Mouse (Mus musculus) ovary, adult 18-20 months (tissue): ENCODE data around the gene Arpp21.

Source experiments
- DNase-seq: peaks from one replicate; pipeline ENCODE4 v3.0.0; 2022; ENCODE audit warnings: low spot score, mixed read lengths

Arpp21 gene

DNA sequence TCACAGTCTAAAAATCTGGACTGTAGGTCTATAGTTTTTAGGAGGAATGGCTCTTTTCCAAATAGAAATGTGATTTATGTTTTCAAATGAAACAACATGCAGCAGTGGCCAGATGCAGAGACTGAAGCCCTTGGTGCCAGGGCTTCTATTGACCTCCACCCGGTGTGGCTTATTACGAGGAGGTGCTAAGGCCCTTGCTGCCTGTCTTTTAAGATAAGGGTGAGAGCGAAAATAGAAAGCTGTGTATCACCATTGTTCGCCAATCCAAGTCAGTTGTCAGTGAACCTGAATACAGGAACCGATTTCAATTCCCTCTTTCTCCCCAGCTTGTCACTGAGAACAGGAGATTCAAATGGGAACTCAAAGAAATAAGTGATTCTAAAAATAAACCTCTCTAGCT, 57.3 kb downstream of the Arpp21 start:
- no peak for DNase-seq

DNA sequence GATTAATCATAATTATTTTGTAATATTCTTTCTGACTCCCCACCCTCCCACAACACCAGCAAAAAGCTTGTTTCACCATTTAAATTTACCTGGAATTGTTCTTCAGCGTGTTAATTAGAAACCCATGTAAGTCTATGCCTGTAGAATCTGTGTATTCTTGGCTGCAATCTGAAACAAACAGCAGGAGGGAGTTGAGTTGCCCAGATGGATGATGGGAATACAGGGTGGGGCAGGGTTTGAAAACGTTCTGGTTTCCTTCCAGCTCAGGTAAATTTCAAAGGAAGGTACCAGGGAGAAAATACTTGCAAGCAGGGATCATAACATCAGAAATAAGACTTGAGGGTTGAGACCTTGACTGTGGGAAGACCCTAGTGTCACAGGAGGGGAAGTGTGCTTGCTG, 58.2 kb downstream of the Arpp21 start:
- DNase-seq = no peak

GRCm38 (mm10) chr9:112176317-112176716, 59.4 kb downstream of the Arpp21 start:
- DNase-seq = no peak

DNA sequence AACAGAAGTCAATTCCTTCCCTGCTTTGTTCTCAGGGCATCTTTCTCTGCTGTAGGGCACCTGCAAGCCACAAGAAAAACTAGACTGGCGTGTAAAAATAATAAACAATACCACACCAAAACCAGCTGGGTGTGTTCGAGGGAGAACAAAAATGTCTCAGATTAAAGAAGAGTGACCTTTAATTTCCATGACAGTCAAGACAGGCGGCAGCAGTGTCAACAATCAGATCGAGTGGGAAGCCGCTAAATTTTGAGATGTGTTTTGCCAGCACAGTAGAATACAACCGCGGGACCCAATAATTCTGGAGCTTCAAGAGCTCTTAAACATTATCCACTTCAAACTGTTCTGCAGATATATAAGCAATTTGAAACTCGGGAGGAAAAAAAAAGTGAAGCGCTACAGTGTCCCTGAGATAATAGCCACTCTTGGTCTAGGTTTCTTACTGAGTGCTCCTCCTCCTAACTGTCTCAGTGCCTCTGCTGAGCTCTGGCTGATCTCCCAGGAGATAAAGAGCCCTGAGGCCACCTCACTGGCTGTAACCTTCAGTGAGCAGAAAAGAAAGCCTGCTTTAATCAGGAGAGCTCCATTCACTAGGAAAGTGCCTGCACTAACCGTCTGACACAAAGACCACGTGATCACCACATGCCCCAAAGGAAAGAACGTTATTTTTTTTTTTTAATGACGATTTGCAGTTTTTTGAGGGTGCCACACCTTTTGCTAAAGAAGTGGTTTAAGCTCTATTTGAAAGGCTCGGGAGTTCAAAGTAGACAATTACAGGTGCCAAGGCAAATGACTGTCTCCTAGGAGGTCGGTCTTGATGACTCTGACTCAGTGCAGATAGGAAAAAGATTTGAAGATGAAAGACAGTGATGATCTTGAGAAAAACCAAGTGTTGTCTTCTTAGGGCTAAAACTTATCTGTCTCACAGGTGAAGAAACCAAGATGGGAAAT, 61.1 kb downstream of the Arpp21 start:
- peak; percentile 38 for DNase-seq

DNA sequence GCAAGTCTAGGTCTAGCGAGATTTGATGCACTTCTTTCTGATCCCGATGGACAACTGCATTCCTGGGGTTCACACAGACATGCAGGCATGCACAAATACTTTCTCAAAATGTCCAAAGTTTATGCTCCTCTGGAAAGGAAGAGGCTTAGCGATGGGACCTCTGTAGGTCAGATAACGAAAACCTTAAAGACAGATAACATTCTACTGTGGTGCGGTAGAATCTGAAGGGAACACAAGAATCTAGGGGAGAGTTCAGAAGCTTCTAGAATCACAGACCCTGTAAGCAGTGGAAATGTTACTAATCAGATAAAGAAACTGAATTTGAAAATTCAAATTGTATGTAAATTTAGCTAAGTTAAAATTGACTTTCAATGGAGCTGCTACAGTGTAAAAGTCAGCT, 62.0 kb downstream of the Arpp21 start:
- no peak for DNase-seq

DNA sequence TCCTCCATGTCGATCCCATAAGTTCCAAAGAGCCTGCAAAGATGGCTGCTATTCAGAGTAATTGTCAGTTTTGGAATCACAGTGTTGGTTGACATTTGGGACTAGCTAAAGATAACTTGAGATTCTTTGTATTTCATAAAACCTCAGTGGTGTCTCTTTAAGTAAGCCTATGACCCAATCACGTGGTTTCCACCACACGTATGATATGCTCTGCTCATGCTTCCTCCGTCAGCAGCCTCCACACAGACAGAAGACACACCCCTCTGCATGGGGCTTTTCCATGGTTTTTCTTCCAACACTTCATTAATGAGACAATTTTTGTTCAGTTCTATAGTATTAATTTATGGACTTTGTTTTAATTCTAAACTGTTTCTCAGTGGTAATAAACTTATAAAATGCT, 71.1 kb downstream of the Arpp21 start:
- DNase-seq = no peak

- DNase-seq = no peak
Measured at GRCm38 (mm10) chr9:112160981-112161380, 74.8 kb downstream of the Arpp21 start.

- no peak for DNase-seq
Measured at GRCm38 (mm10) chr9:112153972-112154371, 81.8 kb downstream of the Arpp21 start.

- DNase-seq = no peak
Measured at GRCm38 (mm10) chr9:112152762-112153161, 83.0 kb downstream of the Arpp21 start.

DNA sequence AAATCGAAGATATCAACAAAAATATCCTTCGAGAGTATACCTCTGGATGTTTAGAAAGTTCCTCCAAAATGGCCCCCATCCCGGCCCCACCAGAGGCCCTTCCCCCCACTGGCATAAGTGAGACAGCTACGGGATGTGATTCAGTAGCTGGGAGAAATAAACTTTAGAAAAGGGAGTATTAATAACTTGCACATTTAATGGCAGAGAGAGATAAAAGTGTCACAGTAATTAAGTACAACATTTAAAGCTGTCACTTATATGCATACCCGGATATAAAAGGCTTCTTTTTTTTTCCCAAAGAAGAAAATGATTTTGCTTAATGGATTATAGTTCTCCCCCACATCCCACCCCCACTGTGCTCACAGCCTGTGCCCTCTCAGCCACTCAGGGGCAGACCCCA, 84.6 kb downstream of the Arpp21 start:
- no peak for DNase-seq

- no peak for DNase-seq
Measured at GRCm38 (mm10) chr9:112140658-112141057, 95.1 kb downstream of the Arpp21 start.

DNA sequence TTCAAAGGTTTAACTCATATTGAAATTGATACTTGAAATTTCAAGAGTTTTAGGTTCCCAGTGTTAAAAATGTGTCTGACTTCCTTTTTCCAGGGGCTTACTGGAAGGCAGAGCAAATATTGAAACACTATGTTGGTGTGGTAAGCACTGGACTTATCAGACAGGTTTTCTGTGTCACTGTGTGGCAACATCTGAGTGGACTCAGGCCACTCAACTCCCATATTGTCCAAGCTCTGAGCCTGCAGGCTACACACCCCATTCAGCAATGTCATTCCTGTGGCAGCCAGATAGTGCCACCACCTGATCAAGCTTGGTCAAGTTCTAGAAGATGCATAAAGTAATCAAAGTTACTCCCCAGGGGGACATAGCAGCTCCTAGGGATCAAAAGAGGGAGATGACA, 97.9 kb downstream of the Arpp21 start:
- no peak for DNase-seq

- no peak for DNase-seq
Measured at GRCm38 (mm10) chr9:112130812-112131211, 104.9 kb downstream of the Arpp21 start.

DNA sequence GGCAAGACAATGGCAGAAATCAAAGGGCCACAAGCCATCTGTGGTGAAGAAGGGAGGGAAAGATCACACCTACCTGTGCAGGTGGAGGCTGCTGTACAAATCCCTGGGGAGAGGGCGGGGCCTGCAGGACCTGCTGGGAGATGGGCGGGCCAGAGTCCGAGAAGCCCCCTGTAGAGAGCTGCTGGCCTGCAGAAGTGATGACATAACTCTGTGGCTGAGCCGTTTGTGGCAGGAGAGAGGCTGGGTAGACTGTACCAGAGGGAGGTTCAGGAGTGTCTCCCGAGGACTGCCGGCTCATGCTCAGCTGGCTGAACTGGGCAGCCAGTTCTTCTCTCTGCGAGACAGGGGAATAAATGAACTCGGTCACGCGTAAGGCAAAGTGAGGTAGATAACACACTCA, 111.1 kb downstream of the Arpp21 start:
- DNase-seq = no peak

DNA sequence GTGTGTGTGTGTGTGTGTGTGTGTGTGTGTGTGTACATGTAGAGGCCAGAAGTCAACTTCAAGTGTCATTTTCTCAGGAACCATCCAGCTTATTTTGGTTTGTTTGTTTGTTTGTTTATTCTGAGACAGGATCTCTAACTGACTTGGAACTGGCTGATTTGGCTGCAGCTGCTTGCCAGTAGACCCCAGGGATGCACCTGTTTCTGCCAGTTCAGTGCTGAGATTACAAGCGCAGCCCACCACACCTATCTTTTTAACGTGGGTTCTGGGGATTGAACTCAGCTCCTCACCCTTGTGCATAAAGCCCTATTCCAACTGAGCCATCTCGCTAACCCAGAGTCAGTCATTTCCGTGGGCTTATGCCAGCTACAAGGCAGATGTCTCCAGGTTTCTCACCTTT, 111.6 kb downstream of the Arpp21 start:
- no peak for DNase-seq

DNA sequence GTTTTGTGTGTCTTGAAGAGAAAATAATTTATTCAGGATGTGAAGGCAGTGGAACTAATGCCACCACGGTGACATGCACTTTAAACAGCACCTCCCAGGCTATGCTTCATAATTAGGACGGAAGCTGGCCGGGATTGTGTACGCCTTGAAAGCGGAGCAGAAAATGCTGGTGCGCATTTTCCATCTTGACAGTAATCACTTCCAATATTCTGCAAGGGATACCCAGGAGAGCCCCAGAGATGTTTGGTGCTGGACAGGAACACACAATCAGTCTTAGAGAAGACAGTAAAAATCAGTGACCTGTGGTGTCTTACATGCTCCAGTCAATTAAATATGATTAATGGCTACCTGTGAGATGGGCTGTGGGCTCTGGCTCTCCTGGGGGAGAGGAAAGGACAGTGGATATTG, 112.3 kb downstream of the Arpp21 start:
- DNase-seq = no peak

DNA sequence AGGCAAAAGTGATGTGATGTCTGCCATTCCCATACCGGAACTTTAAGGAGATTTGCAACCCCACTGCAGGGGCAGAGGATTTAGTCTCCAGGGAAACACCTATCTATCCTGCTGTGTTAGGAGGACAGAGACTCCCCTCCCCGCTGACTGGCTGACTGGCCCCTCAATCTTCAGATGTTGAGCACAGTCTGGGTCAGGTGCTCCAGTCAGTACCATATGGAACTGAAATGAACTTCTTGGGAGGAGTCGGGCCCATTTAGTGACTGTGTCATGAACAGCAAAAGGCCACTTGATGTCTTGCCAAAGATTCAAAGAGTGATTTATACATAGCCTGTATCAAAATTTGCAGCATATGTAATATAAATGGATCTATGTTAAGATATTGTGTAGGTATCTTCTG, 116.2 kb downstream of the Arpp21 start:
- no peak for DNase-seq

GRCm38 (mm10) chr9:112119106-112119433, 116.7 kb downstream of the Arpp21 start:
- DNase-seq = no peak

- no peak for DNase-seq
Measured at GRCm38 (mm10) chr9:112118411-112119105, 117.2 kb downstream of the Arpp21 start.

DNA sequence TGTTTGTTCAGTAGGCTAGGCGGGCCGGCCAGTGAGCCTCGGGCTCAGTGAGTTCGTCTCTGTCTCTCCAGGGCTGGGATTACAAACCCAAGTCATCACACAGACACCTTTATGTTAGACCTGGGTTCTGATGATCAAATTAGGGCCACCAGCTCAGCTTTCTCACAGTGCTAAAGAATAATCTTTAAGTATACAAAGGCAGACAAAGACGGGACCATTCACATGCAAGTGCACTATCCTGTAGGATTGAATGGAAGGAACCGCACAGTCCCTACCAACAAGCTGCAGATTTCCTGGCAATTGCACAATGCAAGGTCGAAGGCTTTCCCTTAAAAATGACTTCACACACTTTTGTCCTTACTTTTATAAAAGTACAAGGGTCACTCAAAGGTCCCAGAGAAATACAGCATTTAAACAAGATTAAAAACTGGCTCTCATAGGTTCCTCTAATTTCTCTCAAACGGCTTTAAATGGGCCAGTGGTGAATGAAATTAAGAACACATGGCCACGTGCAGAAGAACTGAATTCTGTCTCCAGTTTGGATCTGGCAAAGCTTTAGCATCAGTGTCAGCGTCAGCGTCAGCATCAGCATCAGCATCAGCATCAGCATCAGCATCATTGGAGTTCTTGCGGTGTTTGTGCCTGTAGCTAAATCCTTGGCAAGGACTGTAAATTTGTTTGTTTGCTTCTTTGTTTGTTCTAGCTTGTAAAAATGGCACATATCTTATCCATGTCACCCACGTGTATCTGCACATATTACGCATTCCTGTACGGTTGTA, 117.9 kb downstream of the Arpp21 start:
- DNase-seq = no peak

DNA sequence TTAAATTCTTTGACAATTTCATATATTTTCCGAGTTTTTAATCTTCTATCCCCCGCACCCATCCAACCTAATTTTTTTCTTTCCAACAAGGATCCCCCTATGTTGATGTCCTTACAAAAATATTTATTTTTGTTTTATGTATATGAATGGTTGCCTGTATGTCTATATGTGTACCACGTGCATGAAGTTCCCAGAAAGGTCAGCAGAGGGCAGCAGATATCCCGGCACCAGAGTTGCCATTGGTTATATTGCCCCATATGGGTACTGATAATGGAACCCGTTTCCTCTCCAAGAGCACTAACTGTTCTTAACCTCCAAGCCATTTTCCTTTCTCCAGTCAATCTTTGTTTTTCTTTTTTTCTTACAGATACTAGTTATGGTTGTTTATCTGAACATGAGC, 124.1 kb downstream of the Arpp21 start:
- no peak for DNase-seq

GRCm38 (mm10) chr9:112102852-112103192, 132.9 kb downstream of the Arpp21 start:
- no peak for DNase-seq
